Comparison of ENCODE assay signal across 12 mouse cellular contexts in the genomic region with DNA sequence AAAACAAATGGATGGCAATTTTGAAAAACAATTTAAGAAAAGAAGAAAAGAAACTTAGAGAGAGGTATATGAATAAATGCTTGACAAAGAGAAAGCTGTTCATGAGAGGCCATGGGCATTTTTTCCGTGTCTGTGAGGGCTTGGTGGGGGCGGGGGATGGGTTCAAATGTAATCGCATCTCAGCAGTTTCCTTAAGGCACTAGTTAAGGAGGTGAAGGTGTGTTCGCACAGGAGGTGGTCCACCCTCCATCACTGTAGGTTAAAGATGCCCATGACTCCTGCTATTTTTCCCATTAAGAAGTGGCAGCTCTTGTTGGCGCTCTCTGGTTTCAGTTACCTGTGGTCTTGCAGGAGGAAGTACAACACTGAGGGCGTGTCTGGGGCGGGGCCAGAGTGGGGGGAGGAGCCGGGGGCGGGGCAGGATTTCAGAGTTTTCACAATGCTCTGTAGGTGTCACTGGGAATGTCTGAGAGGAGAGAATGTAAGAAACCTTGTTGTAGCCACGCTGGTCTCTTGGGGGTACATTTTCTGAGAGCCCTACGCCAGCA.
DNase-seq lines count a peak whose midpoint lies in the region; ATAC-seq and TF ChIP-seq lines count a peak whose summit lies in the region.
"Had no signal": no experiment of that assay in that cellular context is flagged by ENCODE, and none has a peak within 500 bp of the region (broad histone marks: within the 10 kb centered on the region; RNA-seq: fewer than 3 reads in every experiment).

No protein-coding gene starts in this region.

- H3K4me2 ChIP-seq in kidney, embryonic 16.5 days (replicated peaks; ENCODE audit: low read depth, low read length) = no peak overlapping the region
- H3K4me2 ChIP-seq in liver, embryonic 12.5 days = peak overlapping the region; percentile 31; the same call in 1 of the 2 replicates
- no peak overlapping the region for H3K4me2 ChIP-seq in stomach, postnatal 0 days (replicated peaks; ENCODE audit: low read depth)

- H3K9ac ChIP-seq in kidney, embryonic 16.5 days (replicated peaks; ENCODE audit: low read length) = no peak overlapping the region
- H3K9ac ChIP-seq in liver, embryonic 12.5 days = no peak overlapping the region
- no peak overlapping the region; the same call in 1 of the 2 replicates for H3K9ac ChIP-seq in stomach, postnatal 0 days (ENCODE audit: low read length)

- H3K27me3 ChIP-seq in kidney, embryonic 16.5 days (ENCODE audit: insufficient read depth, low read length) = no peaks in the 10 kb centered on the region
- no peaks in the 10 kb centered on the region for H3K27me3 ChIP-seq in liver, embryonic 12.5 days (replicated peaks)
- no peaks in the 10 kb centered on the region for H3K27me3 ChIP-seq in stomach, postnatal 0 days (ENCODE audit: control insufficient read depth, insufficient read depth, low read length)

- H3K27ac ChIP-seq in kidney, embryonic 16.5 days (ENCODE audit: low read length) = peak overlapping the region; percentile 91; the same call in 1 of the 2 replicates
- H3K27ac ChIP-seq in liver, embryonic 12.5 days = no peak overlapping the region
- no peak overlapping the region for H3K27ac ChIP-seq in stomach, postnatal 0 days (replicated peaks)
- H3K27ac ChIP-seq: macrophage had no signal

- 65% methylated on average over 11 of the region's 11 CpGs for WGBS in kidney, embryonic 16.5 days
- 47% methylated on average over 11 of the region's 11 CpGs for WGBS in liver, embryonic 12.5 days (ENCODE audit: insufficient replicate concordance)
- WGBS in stomach, postnatal 0 days = 54% methylated on average over 11 of the region's 11 CpGs

- no peak for ATAC-seq in kidney, embryonic 16.5 days (ENCODE audit: low FRiP score, low TSS enrichment)
- ATAC-seq in liver, embryonic 12.5 days = peak; percentile 9; the same call in 1 of the 2 replicates
- peak; percentile 71 for ATAC-seq in stomach, postnatal 0 days (ENCODE audit: low FRiP score, low TSS enrichment)

- H3K4me3 ChIP-seq in kidney, embryonic 16.5 days (ENCODE audit: low read length) = no peak overlapping the region
- H3K4me3 ChIP-seq in liver, embryonic 12.5 days = no peak overlapping the region
- H3K4me3 ChIP-seq in stomach, postnatal 0 days (ENCODE audit: low read depth, low read length) = no peak overlapping the region

- TF ChIP-seq EP300 in stomach, postnatal 0 days (optimal IDR thresholded peaks at IDR 0.05) = no peak

- H3K36me3 ChIP-seq in kidney, embryonic 16.5 days (ENCODE audit: insufficient read depth, low read length) = no peaks in the 10 kb centered on the region
- no peaks in the 10 kb centered on the region for H3K36me3 ChIP-seq in liver, embryonic 12.5 days
- H3K36me3 ChIP-seq in stomach, postnatal 0 days (ENCODE audit: control insufficient read depth, insufficient read depth, low read length) = no peaks in the 10 kb centered on the region

- DNase-seq in kidney, postnatal 14 days = no peak
- peak; percentile 64 for DNase-seq in R1 (ENCODE audit: low read depth, low spot score)
- DNase-seq in stomach, postnatal 0 days (ENCODE audit: low spot score) = peak; percentile 87
- DNase-seq in natural killer cell, adult 2 months (ENCODE audit: low spot score in 2 of 2) = no peak
- DNase-seq in cerebellum, postnatal 25 days = no peak
- DNase-seq in gastrocnemius, adult 18-20 months (ENCODE audit: low spot score) = no peak
- DNase-seq: gastrocnemius, postnatal 25 days; heart, postnatal 4 days; right cerebral cortex, postnatal 14 days had no signal

- TF ChIP-seq CTCF in stomach, postnatal 0 days (IDR thresholded peaks at IDR 0.05; ENCODE audit: low read depth) = no peak

- no peaks in the 10 kb centered on the region for H3K9me3 ChIP-seq in kidney, embryonic 16.5 days (ENCODE audit: low read length)
- H3K9me3 ChIP-seq in liver, embryonic 12.5 days (replicated peaks) = no peaks in the 10 kb centered on the region
- no peaks in the 10 kb centered on the region for H3K9me3 ChIP-seq in stomach, postnatal 0 days (ENCODE audit: control insufficient read depth, low read length)

- peaks cover 17% of the 10 kb centered on the region for H3K4me1 ChIP-seq in kidney, embryonic 16.5 days (ENCODE audit: insufficient read depth, low read length)
- peaks cover 13% of the 10 kb centered on the region; the same call in 1 of the 2 replicates for H3K4me1 ChIP-seq in liver, embryonic 12.5 days
- no peaks in the 10 kb centered on the region for H3K4me1 ChIP-seq in stomach, postnatal 0 days (replicated peaks; ENCODE audit: control insufficient read depth, insufficient read depth)

Comparison
In these comparisons a context has a peak if more than half of its experiments do, and no peak if none do; other contexts are left out.
1. DNase-seq: peak in R1 (single experiment) and stomach, postnatal 0 days (single experiment); none in kidney, postnatal 14 days (single experiment), natural killer cell, adult 2 months (0 of 2), cerebellum, postnatal 25 days (0 of 2) and gastrocnemius, adult 18-20 months (single experiment).